Mouse (Mus musculus): ENCODE measurements around the gene Znhit6. TPM values are rescaled to one million over a fixed set of nuclear protein-coding genes. Genes with fewer than 3 reads are reported as not detected.

The Znhit6 gene
- total and polyA plus RNA-seq, 3 experiments = 10.5 to 43.0 (median 40.5) TPM

DNA sequence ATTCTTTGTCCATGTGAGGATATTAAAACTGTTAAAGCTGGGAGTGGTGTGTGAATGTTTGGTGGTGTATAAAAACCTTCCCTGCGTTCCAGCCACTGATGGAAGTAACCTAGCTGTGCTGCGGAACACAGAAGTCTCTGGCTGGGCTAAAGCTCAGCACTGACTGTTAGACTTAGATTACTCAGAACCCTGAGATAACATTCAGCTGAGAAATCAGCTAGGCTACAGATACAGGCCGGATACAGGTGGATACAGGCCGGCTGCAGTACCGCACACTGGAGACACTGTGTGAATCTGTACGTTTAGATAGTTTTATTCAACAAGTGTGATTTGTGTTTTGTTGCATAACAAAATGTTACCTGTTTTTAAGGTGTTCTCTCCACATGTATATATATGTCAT, 24.8 kb downstream of the Znhit6 start:
- H3K27me3 ChIP-seq (ENCODE audit: insufficient read depth, low read length) = no peaks in the 10 kb centered on the region
- TF ChIP-seq TAL1 (conservative IDR thresholded peaks at IDR 0.05; ENCODE audit: low read depth, low read length) (no peak), GATA1 (IDR thresholded peaks at IDR 0.05; ENCODE audit: borderline replicate concordance, low read length) (no peak), POLR2AphosphoS5 (IDR thresholded peaks at IDR 0.05; ENCODE audit: insufficient replicate concordance, low read depth, low read length) (no peak)
- ATAC-seq (ENCODE audit: extremely low read depth, insufficient number of reproducible peaks, low FRiP score, poor library complexity, severe bottlenecking) = no peak
- DNase-seq (ENCODE audit: low spot score) = no peak
- H3K4me1 ChIP-seq (ENCODE audit: insufficient read depth, low read depth, low read length) = no peaks in the 10 kb centered on the region
- H3K4me3 ChIP-seq (ENCODE audit: low read depth, low read length) = no peak overlapping the region
- peaks cover 83% of the 10 kb centered on the region for H3K36me3 ChIP-seq (replicated peaks)
- H3K9me3 ChIP-seq (replicated peaks) = no peaks in the 10 kb centered on the region

DNA sequence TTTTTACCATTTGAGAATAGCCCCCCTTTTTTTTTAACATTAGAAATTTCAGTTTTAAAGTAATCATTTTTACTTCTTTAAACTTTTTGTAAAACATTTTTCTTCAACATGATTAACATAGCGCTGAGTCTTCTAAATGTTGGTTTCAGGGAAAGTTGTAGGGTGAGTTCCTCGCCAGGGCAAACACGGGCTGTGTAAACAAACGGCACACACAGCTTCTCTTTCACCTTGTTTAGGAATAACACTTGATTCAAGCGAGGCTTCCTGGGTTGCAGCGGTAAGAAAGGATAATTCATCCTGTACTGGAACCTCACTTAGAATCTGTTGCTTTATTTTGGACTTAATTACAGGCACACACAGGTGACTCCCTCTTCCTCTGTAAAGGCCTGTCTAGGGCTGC, 25.3 kb downstream of the Znhit6 start:
- no peaks in the 10 kb centered on the region for H3K4me1 ChIP-seq (ENCODE audit: insufficient read depth, low read depth, low read length)
- no peak for DNase-seq (ENCODE audit: low spot score)
- no peaks in the 10 kb centered on the region for H3K9me3 ChIP-seq (replicated peaks)
- H3K36me3 ChIP-seq (replicated peaks) = peaks cover 84% of the 10 kb centered on the region
- no peaks in the 10 kb centered on the region for H3K27me3 ChIP-seq (ENCODE audit: insufficient read depth, low read length)
- H3K4me3 ChIP-seq (ENCODE audit: low read depth, low read length) = no peak overlapping the region
- no peak for TF ChIP-seq POLR2AphosphoS5 (IDR thresholded peaks at IDR 0.05; ENCODE audit: insufficient replicate concordance, low read depth, low read length)
- no peak for TF ChIP-seq CTCF (IDR thresholded peaks at IDR 0.05; ENCODE audit: low read depth, low read length)
- no peak for TF ChIP-seq GATA2 (IDR thresholded peaks at IDR 0.05; ENCODE audit: borderline replicate concordance, low read depth, low read length)
- no peak for TF ChIP-seq TAL1 (conservative IDR thresholded peaks at IDR 0.05; ENCODE audit: low read depth, low read length)
- TF ChIP-seq GATA1 (IDR thresholded peaks at IDR 0.05; ENCODE audit: borderline replicate concordance, low read length) = no peak
- no peak for ATAC-seq (ENCODE audit: extremely low read depth, insufficient number of reproducible peaks, low FRiP score, poor library complexity, severe bottlenecking)

DNA sequence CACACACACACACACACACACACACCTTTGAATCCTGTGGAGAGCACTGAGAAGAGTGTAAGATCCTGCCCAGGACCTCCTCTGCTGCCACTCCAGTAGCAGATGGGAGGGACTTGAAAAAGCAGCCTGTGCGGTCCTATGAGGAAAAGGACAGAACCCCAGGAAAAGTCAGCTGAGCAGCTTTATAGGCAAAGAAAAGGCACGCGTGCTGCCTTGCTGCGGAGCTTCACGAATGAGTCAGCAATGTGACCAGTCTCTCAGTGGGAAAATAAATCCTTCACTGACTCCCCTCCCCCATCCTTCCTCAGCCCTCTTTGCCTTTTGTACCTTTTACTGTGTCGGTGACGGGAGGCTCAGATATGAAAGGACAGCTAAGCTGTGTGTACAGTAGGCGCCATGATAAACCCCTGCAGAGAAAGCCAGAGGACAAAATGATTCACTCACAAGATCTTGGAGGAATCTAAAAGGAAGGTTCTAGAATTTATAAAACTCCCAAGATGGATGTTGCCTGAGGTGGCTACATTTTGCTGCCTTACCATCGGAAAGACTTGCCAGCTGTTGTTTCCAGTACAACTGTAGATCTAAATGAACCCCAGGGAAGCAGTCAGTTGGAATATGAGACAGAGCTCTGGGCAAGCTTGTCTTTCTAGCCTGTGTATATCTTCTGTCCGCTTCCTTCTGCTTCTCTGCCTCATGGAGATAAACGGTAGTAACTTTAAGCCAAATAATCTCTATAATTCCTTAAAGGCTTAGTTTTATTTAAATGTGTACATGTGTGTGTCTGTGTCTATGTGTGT, 26.6 kb downstream of the Znhit6 start:
- no peak for TF ChIP-seq CTCF (IDR thresholded peaks at IDR 0.05; ENCODE audit: low read depth, low read length)
- no peak for TF ChIP-seq GATA1 (IDR thresholded peaks at IDR 0.05; ENCODE audit: borderline replicate concordance, low read length)
- no peak for TF ChIP-seq GATA2 (IDR thresholded peaks at IDR 0.05; ENCODE audit: borderline replicate concordance, low read depth, low read length)
- TF ChIP-seq POLR2AphosphoS5 (IDR thresholded peaks at IDR 0.05; ENCODE audit: insufficient replicate concordance, low read depth, low read length) = no peak
- no peak for TF ChIP-seq TAL1 (conservative IDR thresholded peaks at IDR 0.05; ENCODE audit: low read depth, low read length)
- Histone ChIP-seq H3K4me1 (ENCODE audit: insufficient read depth, low read depth, low read length) (no peaks in the 10 kb centered on the region), H3K4me3 (ENCODE audit: low read depth, low read length) (no peak overlapping the region), H3K9me3 (replicated peaks) (no peaks in the 10 kb centered on the region), H3K27me3 (ENCODE audit: insufficient read depth, low read length) (no peaks in the 10 kb centered on the region), H3K36me3 (replicated peaks) (peaks cover 92% of the 10 kb centered on the region)
- ATAC-seq (ENCODE audit: extremely low read depth, insufficient number of reproducible peaks, low FRiP score, poor library complexity, severe bottlenecking) (no peak), DNase-seq (ENCODE audit: low spot score) (no peak)

DNA sequence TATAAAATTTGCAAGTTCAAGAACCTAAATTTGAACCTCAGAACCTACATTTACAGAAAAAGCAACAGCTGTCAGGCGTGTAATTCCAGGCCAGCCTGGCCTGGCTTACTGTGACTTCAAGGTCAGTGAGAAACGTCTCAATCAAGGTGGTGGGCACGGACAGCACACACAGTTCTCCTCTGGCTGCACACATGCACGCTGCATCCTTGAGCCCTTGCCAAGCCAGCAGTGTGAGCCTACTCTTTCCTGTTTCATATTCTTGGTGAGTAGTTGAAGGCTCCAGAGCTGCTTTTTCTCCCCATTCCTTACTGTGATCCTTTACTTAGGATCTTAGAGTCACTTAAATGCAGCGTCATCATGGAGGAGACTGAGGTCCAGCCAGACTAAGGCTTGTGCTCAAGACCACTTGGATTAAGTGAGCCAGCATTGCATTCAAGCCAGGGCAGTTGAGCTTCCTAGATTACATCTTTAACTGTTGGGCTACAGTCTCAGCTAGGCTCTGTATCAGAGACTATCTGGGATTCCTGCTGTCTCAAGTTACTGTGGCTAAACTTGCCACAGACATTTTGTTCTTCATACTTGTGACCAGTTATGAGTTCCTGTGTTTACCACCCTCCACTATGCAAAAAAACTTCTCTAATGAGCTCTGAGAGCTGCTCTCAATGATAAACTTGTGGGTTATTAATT, 29.6 kb downstream of the Znhit6 start:
- no peak for ATAC-seq (ENCODE audit: extremely low read depth, insufficient number of reproducible peaks, low FRiP score, poor library complexity, severe bottlenecking)

DNA sequence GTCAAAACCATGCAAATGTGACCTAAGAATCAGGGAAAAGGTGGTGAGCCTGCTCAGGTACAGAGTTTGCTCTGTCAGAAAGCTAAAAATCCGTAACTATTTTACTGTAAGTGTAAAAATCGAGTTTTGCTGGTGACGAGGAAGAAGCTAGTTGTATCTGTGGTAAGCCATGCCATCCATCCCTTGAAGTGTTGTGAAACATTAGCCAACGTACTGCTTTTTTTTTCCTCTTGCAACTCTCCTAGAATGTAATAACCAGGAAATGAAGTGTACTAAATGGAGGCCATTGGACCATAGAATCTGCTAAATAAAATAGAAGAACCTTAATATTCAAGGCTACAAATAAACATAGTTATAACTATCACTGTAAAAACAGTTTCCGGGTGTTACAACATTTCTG, 32.3 kb downstream of the Znhit6 start:
- no peaks in the 10 kb centered on the region for H3K27me3 ChIP-seq (ENCODE audit: insufficient read depth, low read length)
- no peaks in the 10 kb centered on the region for H3K9me3 ChIP-seq (replicated peaks)
- TF ChIP-seq CTCF (IDR thresholded peaks at IDR 0.05; ENCODE audit: low read depth, low read length) = no peak
- no peak for TF ChIP-seq TAL1 (conservative IDR thresholded peaks at IDR 0.05; ENCODE audit: low read depth, low read length)
- no peak for TF ChIP-seq GATA2 (IDR thresholded peaks at IDR 0.05; ENCODE audit: borderline replicate concordance, low read depth, low read length)
- no peak for TF ChIP-seq POLR2AphosphoS5 (IDR thresholded peaks at IDR 0.05; ENCODE audit: insufficient replicate concordance, low read depth, low read length)
- TF ChIP-seq GATA1 (IDR thresholded peaks at IDR 0.05; ENCODE audit: borderline replicate concordance, low read length) = no peak
- H3K4me1 ChIP-seq (ENCODE audit: insufficient read depth, low read depth, low read length) = no peaks in the 10 kb centered on the region
- ATAC-seq (ENCODE audit: extremely low read depth, insufficient number of reproducible peaks, low FRiP score, poor library complexity, severe bottlenecking) = no peak
- H3K36me3 ChIP-seq (replicated peaks) = peaks cover 43% of the 10 kb centered on the region
- no peak for DNase-seq (ENCODE audit: low spot score)
- H3K4me3 ChIP-seq (ENCODE audit: low read depth, low read length) = no peak overlapping the region

More for the DNA sequence above, 29.6 kb downstream of the Znhit6 start:
- DNase-seq (ENCODE audit: low spot score) = no peak
- TF ChIP-seq POLR2AphosphoS5 (IDR thresholded peaks at IDR 0.05; ENCODE audit: insufficient replicate concordance, low read depth, low read length) = no peak
- TF ChIP-seq GATA1 (IDR thresholded peaks at IDR 0.05; ENCODE audit: borderline replicate concordance, low read length) = no peak
- Histone ChIP-seq H3K4me3 (ENCODE audit: low read depth, low read length) (no peak overlapping the region), H3K9me3 (replicated peaks) (no peaks in the 10 kb centered on the region), H3K36me3 (replicated peaks) (peaks cover 68% of the 10 kb centered on the region), H3K27me3 (ENCODE audit: insufficient read depth, low read length) (no peaks in the 10 kb centered on the region), H3K4me1 (ENCODE audit: insufficient read depth, low read depth, low read length) (no peaks in the 10 kb centered on the region)

DNA sequence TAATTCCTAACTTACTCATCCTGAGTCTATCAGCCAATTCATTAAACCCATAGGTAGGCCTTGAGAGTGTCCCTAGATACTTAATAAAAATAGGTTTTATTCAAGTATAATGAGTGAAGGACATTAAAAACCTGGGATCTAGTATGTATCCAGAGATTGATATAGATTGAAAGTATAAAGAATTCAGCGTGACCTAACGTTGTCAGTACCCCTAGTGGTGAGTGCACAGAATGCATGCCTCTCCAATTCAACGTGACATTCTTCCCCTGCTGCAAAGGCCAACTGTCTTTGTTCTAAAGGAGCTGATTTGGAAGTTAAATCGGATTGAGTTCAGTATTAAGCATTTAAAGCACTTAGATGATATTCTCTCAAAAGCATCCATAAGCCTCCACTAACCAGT, 36.7 kb downstream of the Znhit6 start:
- DNase-seq (ENCODE audit: low spot score) = no peak
- Histone ChIP-seq H3K27me3 (ENCODE audit: insufficient read depth, low read length) (no peaks in the 10 kb centered on the region), H3K36me3 (replicated peaks) (peaks cover 4% of the 10 kb centered on the region), H3K9me3 (replicated peaks) (no peaks in the 10 kb centered on the region), H3K4me3 (ENCODE audit: low read depth, low read length) (no peak overlapping the region), H3K4me1 (ENCODE audit: insufficient read depth, low read depth, low read length) (no peaks in the 10 kb centered on the region)
- TF ChIP-seq CTCF (IDR thresholded peaks at IDR 0.05; ENCODE audit: low read depth, low read length) (peak; percentile 45), GATA1 (IDR thresholded peaks at IDR 0.05; ENCODE audit: borderline replicate concordance, low read length) (no peak), TAL1 (conservative IDR thresholded peaks at IDR 0.05; ENCODE audit: low read depth, low read length) (no peak), POLR2AphosphoS5 (IDR thresholded peaks at IDR 0.05; ENCODE audit: insufficient replicate concordance, low read depth, low read length) (no peak)
- peak; percentile 45; the same call in 1 of the 2 replicates for ATAC-seq (ENCODE audit: extremely low read depth, insufficient number of reproducible peaks, low FRiP score, poor library complexity, severe bottlenecking)
